Mouse (Mus musculus): Measurements from ENCODE around the gene Prph2. TPM values are rescaled to one million over a fixed set of nuclear protein-coding genes. Genes with fewer than 3 reads are reported as not detected.
A peak's percentile ranks its signal among the peaks of the same experiment; 100 is the strongest.

Gene Prph2
- total RNA-seq (2021): not detected

DNA sequence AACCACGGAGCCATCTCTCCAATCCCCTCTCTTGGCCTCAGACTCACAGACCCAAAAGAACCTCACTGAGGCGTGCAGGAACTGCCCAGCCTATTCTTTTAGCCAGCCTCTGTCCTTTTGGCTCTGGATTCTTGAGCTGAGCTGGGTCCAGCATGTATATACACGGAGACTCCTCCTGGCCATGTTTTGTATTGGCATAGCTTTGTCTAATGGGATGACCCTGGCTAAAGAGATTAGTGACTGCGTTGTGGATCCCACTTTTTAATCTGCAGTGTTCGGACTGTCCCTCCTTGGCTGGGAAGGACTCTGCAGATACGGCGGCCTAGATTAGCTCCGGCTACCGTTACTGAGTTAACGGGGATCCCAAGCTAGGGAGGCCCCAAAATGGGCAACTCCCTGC lies at the start of gene Prph2:
TSS of gene Prph2 (plus strand) at position 274 of the 400 bp plus-strand sequence.
- no peak for DNase-seq

DNA sequence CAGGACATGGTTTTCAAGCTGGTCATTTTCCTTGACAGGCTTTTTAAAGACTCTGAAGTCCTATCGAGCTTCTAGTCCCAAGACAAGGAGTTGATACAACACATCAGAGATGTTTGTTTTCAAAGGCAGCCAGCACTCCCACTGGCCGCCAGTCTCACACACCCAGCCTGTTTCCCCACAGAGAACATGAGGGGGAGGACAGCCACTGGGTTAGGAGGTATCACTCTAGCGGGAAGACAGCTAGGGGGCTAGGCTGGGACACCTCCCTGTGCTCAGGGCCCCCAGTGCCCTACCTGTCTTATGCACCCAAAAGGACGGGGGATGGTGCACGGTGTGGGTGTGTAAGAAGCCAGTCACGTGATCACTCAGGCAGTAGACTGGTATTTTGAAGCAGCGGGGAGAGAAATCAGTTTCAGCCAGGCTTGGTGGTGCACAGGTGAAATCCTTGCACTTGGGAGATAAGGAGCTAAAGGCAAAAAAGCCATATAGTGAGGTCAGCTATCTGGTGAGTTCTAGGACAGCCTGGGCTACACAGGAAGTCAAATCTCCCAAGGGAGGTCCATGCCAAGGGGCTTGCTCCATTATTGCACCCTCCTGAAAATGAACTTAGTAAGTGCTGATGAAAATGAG lies 45.6 kb upstream of the Prph2 start:
- DNase-seq: no peak

DNA sequence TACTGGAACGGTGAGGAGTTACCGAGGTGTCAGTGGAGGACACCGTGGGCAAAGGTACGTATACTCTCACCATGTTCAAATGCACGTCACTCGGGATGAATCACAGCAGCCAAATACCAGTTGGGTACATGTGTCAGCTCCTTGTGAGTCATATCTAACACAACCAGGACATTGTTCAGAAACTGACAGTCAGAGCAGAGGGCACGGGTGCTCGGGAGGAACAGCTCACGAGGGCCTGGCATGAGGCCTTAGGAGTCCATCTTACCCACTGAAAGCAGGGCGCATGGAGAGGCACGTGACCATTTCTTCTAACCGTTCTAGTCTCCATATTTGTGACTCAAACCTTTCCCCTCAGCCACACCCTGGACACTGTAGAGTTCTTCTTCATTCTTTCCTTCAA lies 43.4 kb upstream of the Prph2 start:
- no peak for DNase-seq

DNA sequence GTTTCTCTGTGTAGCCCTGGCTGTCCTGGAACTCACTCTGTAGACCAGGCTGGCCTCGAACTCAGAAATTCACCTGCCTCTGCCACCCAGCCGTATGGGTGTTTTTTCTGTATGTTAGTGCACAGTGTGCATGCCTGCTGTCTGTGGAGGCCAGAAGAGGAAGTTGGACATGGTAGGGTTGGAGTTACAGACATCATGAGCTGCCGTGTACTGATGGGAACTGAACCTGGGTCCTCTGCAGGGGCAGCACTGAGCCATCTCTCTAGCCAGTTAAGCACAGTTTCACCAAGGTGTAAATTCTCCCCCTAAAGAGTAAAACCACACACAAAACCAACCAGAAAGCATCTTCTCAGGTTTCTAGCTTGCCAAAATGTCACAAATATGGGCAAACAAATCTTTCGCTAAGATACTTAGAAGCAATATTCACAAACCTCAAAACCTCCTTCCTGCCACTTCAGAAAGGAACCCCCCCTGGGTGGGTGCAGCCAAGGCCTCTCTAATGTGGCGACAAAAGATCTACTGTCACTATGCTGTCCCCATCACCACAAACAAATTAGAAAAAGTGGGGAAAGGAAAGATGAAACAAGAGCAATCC lies 40.0 kb upstream of the Prph2 start:
- no peak for DNase-seq

DNA sequence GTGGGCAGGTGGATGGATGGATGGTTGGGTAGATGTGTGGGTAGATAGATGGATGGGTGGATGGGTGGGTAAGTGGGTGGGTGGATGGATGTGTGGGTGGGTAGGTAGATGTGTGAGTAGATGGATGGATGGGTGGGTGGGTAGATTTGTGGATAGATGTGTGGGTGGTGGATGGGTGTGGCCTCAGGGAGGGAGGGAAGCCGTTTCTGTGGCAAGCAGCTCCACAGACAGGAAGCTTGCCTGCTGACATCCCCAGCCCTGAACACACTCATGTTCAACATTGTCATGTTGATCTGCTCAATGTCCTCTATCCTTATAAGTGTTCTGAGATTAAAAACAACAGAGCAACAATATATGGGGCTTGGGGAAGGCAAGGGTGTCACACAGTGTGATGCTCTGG lies 39.3 kb upstream of the Prph2 start:
- no peak for DNase-seq

DNA sequence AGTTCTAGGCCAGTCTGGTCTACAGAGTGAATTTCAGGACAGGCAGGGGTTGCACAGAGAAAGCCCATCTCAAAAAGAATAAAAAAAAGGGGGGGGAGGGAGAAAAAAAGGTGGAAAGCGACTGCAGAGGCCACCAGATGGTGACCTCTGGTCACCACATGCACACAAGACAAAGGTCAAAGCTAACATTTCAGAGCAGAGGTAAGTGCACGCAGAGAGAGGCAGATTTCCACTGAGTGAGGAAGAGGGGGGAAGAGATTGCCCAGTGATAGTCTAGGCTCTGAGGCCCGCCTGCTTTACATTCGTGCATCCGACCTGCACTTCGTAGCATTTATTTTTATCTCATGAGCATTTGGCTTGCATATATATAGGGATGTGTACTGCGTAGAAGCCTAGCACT lies 37.5 kb upstream of the Prph2 start:
- no peak for DNase-seq

DNA sequence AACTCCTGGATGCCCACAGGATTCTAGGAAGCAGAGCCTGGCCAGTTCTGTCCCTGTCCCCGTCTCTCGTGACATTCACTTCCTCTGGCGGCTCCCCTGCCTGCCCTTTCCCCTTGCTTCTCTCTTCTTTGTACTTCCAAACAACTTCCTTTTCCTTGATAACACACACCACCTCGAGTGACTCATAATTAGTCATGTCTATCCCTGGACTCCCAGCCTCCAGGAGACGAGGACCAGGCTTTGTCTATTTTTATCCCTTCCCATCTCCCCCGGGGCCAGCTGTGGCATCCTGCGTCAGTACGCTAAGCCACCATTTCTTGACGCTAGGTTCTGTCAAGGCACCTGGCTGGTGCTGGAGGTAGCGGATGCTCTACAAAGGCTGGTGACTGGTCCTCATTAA lies 36.1 kb upstream of the Prph2 start:
- no peak for DNase-seq

DNA sequence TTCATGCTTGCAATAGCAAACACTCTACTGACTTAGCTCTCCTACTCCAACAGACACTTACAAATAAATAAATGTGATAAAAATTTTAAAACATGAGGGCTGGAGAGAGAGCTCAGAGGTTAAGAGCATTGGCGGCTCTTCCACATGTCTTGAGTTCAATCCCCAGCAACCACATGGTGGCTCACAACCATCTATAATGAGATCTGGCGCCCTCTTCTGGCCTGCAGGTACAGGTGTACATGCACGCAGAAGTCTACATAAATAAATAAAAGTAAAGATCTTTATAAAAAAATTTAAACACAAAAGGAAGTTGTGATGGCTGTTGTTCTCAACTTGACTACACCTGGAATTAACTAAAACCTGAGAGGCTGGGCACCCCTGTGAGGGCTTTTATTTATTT lies 34.6 kb upstream of the Prph2 start:
- no peak for DNase-seq

DNA sequence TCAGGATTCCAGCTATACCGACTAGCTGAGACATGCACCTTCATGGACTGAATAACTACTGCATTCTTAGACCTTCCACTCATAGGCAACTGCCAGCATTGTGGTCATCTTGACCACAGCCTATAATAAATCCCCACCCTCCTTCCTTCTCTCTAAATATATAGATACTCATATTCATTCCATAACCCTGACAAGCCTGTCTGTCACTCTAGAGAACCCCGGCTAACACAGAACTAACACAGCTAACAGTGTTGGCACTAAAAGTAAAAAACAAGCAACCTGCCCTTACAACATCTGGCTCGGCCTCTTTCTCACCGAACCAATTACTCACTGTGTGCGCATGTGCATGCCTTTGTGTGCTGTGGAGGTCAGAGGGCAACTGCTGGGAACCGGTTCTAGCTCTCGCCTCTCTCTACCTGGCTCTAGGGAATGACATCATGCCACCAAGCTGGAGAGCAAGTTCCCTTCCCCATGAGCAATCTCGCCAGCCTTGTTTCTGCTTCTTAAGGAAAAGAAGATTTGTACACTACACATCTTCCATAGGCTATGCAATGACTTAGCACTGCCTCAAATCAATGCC lies 33.8 kb upstream of the Prph2 start:
- no peak for DNase-seq

DNA sequence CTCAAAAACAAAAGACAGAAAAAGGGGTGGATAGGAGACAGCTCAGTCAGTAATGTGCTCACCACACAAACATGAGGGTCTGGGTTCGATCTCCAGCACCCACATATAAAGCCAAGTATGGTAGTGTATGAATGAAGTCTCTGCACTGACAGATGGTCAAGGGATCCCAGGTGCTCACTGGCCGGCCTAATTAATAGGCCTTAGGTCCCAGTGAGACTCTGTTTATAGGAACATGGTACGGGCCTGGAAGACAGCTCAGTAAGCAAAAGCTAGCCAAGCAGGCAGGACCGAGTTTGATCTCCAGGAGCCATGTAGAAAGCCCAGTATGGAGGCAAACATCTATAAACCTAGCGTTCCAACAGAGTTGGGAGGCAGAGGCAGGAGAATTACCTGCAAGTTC lies 33.2 kb upstream of the Prph2 start:
- no peak for DNase-seq

DNA sequence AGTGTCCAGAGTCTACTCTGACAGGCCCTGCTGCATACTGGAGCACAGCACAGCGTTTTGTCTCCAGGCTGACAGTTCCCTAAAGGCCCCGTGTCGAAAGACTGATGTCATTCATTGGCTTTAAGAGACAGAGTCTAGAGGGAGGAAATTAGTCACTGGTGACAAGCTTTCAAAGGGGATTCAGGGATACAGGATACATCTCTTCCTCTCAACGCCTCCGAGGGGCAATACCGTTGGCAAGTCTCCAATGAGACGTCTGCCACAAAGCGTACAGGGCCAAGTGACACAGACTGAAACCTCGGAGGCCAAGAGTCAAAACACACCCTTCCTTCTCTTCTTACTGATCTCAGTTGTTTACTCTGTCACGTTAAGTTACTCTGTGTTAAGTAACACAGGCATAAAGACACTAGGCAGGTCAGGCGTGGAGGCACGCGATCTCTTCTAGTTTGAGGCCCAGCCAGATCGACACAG lies 30.4 kb upstream of the Prph2 start:
- DNase-seq: no peak

DNA sequence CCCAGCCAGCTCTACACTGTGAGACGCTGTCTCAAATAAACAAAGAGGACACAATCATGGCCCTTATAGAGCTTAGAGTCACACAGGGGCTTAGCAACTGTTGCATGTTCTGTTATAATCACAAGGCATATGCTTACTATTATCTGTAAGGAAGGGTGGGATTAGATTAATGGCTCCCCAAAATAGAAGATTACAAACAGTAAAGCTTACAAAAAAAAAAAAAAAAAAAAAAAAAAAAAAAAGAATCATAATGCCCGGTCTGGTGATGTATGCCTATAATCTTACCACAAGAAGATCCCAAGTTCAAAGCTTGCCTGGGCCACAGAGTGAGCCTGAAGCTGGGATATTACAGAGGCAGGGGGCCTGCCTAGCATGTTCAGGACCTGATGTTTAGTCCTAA lies 29.9 kb upstream of the Prph2 start:
- DNase-seq: no peak

DNA sequence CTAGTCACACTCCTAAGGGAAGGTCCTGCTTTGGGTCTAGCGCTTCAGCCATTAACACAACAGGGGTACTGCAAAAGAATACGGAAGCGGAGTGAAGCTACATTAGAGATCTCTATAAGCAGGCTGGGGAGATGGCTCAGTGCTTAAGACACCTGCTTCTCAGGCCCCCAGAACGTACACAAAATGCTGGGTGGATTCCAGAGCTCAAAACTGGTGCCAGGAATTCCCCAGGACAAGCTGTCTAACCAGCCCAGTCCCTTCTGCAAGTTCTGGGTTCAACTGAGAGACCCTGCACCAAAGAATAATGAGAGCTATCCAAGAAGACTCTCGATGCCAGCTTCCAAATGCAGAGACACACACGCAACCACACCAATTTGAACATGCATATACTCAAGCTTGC lies 28.5 kb upstream of the Prph2 start:
- DNase-seq: no peak

DNA sequence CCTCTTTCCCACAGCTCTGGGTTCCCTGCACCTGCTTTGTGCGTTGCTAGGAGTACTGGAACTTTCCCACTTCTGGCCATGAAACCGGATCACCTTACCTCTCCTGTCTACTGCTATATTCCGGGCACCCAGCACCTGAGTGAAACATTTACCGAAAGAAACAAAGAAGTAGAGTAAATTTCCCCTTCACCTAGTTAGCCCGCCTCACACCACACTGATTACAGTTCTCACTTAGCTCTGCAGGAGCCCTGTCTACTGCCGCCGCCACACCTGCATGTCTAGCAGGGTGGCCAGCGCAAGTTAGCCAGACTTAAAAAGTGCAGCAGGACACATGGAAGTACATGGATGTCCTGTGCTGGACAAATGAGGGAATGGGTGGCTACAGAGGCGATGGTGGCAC lies 27.2 kb upstream of the Prph2 start:
- no peak for DNase-seq

DNA sequence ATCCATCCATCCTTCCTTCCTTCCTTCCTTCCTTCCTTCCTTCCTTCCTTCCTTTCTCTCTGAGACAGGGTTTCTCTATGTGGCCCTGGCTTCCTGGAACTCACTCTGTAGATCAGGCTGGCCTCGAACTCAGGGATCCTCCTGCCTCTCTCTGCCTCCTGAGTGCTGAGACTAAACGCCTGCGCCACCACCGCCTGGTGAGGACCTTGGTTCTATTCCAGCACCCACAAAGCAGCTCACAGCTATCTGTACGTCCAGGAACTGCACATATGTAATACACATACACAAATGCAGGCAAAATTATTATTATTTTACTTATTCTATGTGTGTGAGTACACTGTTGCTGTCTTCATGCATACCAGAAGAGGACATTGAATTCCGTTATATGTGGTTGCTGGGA lies 25.5 kb upstream of the Prph2 start:
- DNase-seq: no peak

DNA sequence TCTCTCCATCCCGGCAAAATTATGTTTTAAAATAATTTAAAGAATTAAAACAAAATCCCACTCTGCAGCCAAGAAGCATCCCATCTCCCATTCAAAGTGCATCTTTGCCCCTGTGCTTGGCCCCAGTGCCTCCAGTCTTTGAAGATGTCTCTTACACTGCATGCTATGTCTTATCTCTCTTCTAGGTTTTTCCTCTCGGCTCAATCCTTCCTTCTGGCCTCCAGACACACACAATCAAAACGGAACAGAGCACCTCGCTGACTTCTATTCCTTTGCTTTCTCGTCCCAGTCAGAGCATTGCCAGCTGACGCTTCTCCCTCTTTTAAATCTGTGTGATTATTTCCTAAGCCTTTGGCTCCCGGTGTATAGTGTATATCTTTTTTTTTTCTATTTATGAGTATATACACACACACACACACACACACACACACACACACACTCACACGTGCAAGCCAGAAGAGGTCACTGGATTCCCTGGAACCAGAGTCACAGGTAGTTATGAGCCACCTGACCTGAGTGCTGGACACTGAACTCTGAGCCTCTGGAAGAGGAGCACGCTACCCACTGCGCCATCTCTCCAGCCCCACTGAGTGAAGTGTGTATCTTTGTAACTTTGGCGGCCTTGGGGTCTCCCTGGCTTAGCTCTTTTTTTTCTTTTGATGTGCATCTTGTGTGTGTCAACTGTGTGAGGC lies 24.9 kb upstream of the Prph2 start:
- no peak for DNase-seq

DNA sequence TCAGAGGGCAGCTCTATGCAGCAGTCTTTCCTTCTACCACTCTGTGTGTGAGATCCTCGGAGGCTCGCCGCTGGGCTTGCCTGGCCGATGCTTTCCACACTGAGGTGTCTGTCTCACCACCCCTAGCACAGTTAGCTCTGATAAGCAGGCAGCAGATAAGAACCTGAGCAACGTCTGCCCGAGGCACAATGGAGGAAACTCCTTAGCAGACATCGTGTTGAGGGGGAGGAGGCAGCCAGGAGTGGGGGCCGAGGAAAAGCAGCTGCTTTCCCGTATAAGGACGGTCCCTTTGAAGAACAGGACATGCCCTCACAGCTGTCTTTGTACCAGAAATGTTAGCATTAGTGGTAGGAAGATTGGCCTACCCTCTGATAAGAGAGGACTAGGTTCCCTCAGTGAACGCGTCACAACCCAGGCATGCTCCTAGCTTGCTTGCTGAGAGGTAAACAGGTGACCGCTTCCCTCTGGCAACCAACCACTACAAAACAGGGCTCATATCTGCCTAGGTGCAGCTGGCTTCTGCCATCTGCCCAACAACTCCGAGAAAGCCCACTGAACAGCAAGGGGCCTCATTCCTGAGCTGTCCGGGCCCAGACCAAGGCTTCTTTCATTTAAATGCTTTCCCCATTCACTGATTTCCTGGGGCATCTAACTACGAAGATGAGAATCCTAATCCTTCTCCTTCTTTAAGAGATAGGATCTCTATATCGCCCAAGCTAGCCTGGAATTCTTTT lies 24.2 kb upstream of the Prph2 start:
- DNase-seq: no peak

DNA sequence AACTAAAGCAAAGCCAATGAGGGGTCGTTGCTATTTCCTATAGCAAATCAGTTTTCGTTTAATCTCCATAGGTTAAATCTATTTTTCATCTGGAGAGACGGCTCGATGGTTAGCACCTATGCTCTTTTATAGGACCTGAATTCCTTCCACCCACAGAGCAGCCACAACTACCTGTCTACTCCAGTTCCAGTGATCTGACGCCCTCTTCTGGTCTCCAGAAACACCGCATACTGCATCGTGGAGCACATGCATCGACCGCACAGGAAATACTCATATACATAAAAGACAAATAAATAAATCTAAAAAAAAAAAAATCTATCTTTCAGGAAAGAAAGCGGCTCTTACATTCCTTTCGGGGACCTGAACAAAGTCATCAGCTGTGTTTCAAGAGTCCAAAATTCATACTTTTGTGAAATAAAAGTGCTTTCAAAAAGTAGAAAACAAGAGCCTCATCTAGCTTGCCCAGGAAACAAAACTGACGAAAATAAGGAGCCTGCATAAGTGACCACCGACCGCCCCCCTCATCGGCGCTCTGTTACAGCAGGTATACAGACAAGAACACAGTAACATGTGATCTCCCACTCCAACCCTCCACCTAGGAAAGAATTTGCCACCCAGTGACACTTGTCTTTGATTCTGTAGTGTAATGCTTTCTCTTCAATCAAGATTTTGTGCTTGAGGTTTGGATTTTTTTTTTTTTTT lies 21.6 kb upstream of the Prph2 start:
- peak in 1 of 2 experiments; percentile 33 for DNase-seq

DNA sequence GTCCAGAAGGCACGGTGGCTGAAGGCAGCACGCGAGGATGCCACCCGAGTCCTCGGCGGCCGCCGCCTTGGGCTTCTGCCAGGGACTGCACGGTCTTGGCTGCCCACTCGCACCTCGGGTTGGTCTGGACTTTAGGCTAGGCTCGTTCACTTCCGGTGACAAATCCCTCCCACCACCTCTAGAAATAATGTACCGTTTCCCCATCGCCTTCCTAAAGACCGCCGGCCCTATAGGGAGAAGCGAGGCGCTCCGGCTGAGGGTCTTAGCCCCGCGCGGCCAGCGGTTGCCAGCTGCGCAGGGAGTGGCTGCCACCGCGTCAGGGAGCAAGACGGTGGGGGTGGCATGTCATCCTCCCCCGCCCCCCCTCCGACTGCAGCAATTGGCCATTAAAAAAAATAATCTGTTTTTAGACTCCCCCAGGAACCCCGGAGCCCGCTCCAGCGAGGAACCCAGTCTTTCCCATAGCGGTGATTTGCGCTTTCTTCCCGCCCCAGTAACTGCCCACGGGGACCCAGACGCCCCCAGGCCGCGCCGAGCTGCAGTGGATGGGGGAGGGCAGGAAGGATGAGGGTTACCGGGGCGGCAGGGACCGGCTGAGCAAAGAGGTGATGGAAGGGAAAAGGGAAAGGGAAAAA lies 20.7 kb upstream of the Prph2 start:
- DNase-seq: peak; percentile 70 to 73

DNA sequence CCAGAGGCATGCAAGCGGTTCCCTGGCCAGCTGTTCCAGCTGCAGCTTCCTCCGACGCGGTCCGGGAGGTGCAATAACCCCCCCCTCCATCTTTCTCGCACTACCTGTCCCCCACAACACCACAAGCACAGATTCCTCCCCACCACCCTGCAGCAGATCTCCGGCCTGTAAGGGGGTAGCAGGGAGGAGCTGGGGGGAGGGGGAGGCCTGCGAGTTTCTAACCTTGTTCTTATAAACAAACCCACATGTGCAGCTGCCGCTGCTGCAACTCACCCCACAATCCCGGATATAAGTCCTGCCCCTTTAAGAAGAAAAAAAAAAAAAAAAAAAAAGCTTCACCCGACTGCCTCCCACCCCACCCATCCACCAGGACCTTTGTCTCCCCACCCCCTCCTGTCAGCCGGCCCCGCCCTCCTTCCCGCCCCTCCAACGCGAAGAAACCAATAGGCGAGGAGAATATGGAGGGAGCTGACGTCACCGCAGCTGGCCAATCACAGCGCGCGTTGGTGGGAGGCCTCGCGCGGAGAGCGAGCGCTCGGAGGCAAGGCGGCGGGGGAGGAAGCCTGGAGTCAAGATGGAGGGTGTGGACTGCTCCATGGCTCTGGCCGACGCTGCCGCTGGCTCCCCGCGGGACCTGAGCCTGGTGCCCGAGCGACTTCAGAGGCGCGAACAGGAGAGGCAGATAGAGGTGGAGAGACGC lies 20.0 kb upstream of the Prph2 start, which contains the start of gene Tbcc:
TSS of gene Tbcc (plus strand) at position 569 of the 700 bp plus-strand sequence.
- DNase-seq: peak; percentile 95
